Mouse (Mus musculus) gastrocnemius, postnatal 36 days (tissue): ENCODE data around the gene Teddm1b. TPM values are rescaled to one million over a fixed set of nuclear protein-coding genes. Genes with fewer than 3 reads are reported as not detected.

Experiments
- DNase-seq, 2 experiments: peaks; one replicate each; pipeline ENCODE4 v3.0.0; 2022
- intact Hi-C: fragments of 180-260 bp; cut with DNase I; formaldehyde crosslinking; loops from one replicate; pipeline ENCODE4 v1.15.1; 2025
- total RNA-seq, 2 experiments: library from RNA; stranded (reverse); gene quantifications; 2 replicates each; pipeline ENCODE4 v1.2.3; 2021

Teddm1b gene
- total RNA-seq, 2 experiments from 2014 or later, result not detected

- intact Hi-C loops, result no loop called here
- peak; percentile 55 to 74 for DNase-seq
Observed at GRCm38 (mm10) chr1:153900860-153901730, 26.9 kb downstream of the Teddm1b start.

DNA sequence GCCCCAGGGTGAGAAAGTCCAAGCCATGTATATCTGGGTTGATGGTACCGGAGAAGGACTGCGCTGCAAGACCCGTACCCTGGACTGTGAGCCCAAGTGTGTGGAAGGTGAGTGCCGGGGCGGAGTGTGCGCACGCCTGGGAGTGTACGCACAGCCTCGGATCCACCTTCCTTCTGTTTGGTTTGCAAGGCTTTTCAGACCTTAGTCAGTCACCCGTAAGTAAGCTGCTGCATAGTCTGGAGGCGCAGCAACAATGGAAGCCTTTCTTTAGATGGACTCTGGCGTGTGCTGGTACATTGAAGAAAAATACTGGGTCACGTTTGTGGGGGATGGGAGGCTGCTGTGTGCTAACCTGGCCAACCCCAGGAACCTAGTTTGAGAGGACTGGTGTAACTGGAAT is 28.9 kb downstream of the Teddm1b start:
- no peak for DNase-seq
- intact Hi-C loops, result no loop called here

- DNase-seq, result no peak
- intact Hi-C loops, result no loop called here
Observed at GRCm38 (mm10) chr1:153904236-153904635, 30.1 kb downstream of the Teddm1b start.

DNA sequence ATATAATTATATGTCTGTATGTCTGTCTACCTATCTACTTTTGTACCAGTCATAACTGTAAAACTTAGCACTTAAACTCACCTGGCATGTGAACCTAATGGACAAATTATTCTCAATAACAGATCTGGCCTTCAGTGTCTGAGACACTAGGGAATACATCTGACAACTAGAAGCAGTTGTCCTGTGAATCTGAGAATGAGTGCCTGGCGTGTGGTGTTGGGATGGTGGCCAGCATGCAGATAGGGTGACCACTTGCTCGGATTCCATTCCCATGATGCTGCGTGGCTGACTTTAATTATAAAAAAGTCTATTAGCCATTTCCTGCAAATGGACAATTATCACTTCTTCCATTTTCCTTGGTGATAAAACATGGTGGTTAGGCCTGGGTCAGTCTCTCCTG is 31.7 kb downstream of the Teddm1b start:
- intact Hi-C loops, result no loop called here
- DNase-seq, result no peak

DNA sequence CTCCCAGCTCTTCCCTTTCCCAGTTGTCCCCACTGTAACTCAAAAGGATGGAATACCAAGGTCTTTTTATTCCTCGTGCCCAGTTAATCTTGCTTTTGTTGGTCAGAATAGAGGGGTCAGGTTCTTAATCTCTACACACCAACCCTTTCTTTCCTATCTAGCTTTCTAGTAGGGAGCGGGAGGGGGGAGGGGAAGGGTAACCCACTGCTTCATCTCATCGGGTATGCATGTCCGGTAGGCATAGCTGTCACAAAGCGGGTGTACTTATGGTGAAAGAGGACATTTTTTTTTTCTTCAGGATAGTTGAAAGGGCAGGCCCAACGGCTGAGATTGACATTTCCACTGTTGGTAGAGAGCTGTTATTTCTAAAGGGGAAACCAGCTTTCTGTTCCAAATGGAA is 34.1 kb downstream of the Teddm1b start:
- intact Hi-C loops, result no loop called here
- DNase-seq, result no peak

- no peak for DNase-seq
- intact Hi-C loops, result no loop called here
Observed at GRCm38 (mm10) chr1:153908741-153909140, 34.6 kb downstream of the Teddm1b start.

- DNase-seq, result no peak
- intact Hi-C loops, result no loop called here
Observed at GRCm38 (mm10) chr1:153909213-153909962, 35.2 kb downstream of the Teddm1b start.

- DNase-seq, result no peak
- intact Hi-C loops, result no loop called here
Observed at GRCm38 (mm10) chr1:153909963-153910291, 35.8 kb downstream of the Teddm1b start.

- DNase-seq, result no peak
- intact Hi-C loops, result no loop called here
Observed at GRCm38 (mm10) chr1:153910423-153910822, 36.3 kb downstream of the Teddm1b start.

DNA sequence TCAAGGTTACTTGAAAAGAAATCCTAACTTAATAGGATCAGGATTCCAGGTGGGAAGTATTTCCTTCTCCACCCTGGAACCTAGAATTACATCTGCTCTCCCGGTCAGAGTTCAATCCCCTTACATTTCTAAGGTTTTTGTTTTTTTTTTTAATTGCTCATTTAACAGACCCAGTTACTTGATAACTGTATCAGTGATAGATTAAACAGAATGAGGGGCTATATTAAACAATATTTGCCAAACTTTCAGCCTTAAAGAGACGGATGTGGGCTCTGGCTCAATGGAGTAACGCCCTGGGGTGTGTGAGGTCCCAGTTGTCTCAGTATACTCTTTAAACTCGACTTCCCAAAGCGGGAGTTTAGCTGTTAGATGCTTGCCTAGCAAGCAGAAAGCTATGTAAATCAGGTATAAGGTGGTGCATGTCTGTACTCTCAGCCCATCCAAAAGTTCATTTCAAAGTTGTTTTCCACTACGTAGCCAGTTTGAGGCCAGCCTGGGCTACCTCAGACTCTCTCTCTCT is 37.2 kb downstream of the Teddm1b start:
- intact Hi-C loops, result no loop called here

DNA sequence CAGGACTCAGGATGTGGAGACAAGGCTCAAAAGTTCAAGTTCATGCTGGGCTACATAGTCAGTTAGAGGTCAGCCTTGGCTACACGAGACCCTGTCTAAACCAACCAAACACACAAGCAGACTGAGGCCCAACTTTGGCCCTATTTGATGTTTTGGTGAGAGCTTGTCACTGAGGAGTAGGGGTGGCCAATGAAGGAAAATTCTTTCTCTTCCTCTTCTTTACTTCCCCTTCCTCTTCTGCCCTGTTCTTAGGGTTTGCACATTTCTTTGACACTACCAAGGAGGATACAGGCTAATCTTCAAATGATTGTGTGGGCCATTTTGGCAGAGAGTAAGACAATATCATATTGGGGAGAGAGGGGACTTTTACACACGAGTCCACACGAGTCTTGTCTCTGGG is 39.7 kb downstream of the Teddm1b start:
- intact Hi-C loops, result no loop called here
- DNase-seq, result no peak

More for the DNA sequence above, 37.2 kb downstream of the Teddm1b start:
- DNase-seq, result no peak

DNA sequence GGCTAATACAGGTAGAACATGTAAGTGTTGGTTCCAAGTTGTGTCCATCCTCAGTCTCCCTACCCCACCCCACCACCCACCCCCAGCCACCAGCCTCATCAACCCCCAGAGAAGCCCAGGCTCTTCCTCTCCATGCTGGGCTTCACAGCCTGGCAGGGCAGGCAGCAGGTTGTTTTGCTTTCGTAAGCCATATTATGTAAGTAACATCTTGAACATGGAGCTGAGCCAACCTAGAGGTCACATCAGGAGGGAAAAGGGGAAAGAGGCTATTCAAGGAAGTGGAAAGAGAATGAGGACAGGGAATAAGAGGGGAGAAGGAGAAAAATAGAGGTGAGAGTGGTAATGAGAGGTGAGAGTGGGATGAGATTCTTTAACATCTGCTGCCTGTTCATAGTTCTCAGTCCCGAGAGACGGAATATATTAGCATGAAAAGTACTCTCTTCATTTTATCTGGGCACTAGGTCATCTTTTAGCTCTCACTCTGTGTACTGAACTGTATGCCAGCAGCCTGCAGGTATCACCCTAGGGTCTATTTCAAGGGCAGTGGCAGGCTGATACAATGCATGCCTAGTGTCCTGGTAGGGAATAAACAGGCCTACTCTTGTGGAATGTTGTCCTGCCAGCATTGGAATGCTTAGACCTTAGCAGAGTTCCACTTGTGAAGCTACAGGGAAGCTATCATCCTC is 44.5 kb downstream of the Teddm1b start:
- DNase-seq, result no peak
- intact Hi-C loops, result loop anchor here (5.0 kb wide), 1 partner anchor 114 kb away; no protein-coding TSS in a partner anchor

GRCm38 (mm10) chr1:153921642-153922041 is 47.5 kb downstream of the Teddm1b start:
- intact Hi-C loops, result no loop called here
- DNase-seq, result no peak

GRCm38 (mm10) chr1:153922571-153923021 is 48.5 kb downstream of the Teddm1b start:
- intact Hi-C loops, result no loop called here

DNA sequence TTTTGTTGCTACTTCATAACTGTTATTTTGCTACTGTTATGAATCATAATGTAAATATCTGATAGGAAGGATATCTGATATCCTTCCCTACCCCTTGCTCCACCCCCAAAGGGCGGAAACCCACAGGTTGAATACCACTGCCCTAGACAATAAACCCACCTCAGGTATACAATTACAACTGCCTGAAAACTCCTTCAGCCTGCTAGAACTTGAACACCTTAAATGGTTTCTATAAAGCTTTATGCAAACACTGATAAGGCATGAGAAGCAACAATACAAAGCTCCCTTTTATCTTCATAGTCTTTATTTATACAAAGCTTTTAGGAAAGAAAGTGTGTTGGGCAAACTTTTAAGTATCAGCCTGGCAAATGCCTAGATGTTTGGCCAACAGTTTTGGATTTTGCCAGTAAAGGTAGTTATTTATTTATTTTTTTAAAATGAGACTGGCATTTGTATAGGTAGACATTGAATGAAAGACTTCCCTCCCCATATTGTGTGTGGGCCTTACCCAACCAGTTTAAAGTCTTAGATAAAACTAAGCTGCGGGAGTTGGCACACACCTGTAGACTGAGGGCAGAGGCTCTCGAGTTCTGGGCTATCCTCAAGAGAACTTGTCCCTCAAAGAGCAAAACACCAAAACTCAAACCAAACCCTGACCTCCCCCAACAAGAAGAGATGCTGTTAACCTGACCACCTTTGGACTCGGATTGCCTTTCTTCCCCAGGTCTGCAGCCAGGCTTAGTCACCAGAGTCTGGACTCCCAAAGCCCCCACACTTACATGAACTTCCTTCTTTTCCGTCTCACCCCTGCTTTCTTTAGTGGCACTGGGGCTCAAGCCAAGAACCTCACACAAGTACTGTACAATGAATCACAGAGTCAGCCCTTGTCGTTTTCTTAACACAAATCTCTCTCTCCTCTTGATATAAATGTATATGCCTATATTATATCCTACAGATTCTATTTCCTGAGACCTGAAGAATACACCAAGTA is 50.5 kb downstream of the Teddm1b start:
- no peak for DNase-seq
- intact Hi-C loops, result no loop called here

More at GRCm38 (mm10) chr1:153922571-153923021, 48.5 kb downstream of the Teddm1b start:
- peak; percentile 35 to 61 for DNase-seq
